Mouse (Mus musculus) ES-CJ7 (cell line): Measurements from ENCODE around the gene Crygn.

Experiments used
- DNase-seq: peaks from one replicate; pipeline ENCODE4 v3.0.0; 2011; ENCODE audit warnings: low read depth, low spot score

Crygn gene

DNA sequence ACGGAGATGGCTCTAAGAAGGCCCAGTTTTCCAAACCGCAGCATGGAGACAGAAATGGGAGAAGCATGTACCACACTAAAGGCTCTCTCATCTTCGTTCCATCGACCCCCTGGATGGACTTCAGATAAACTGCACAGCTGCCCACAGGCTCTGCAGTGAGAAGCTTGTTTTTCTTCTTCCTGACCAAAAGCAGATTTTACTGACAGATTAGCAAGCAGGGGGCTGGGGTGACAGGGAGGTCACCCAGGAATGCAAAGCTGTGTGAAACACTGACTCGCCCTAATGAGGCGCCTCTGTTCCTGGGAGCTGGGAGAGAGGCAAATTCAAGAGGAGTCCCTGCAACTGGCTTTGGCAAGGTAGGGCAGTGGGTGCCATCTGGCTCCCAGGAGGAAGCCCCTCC lies 10.3 kb downstream of the Crygn start:
- no peak for DNase-seq

DNA sequence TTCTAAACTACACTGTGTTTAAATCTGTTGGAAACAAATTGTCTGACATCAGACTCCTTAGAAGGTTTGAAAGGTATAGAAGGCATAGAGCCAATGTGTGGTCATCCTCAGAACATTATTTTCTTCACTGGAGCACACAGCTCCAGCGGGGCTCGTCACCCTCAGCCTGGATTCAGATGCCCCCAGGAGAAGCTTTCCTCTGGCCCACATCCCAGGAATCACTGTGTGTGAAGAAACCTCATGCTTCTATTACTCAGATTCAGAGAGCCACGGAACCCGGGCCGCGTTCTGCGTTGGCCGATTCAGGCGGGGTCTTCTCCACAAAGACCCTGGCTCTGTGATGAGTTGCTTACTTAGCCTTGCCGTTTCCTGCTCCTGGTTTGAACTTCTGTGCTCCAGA lies 13.9 kb downstream of the Crygn start:
- DNase-seq, result no peak

DNA sequence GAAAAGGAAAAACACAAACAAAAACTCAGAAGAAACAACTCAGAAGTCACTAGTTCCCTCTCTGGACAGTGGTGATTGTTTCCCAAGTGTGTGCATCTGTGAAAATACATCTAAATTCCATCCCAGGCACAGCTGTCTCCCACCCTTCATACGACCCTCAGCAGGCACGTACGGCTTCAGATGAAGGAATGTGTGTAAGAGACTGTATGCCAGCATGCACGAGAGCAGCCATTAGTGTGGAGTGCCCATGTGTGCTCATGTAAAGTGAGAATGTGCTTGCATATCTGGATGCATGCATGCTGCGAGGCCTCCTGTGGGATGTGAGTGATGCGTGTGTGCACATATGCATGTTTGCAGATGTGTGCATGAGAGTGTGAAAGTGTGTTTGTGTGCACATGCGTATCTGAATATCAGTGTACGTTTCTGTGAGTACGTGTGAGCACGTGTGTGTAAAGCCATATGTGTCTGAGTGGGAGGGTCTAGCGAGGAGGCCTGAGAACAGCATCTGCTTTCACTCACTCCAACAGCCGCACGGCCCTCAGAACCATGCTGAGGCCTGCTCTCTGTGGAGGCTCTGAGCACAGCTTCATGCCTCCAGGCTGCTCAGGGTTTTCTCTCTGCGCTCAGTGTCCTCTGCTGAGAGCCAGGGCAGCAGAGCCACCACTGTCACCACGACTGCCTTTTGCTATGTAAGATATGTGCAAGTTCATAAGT lies 16.5 kb downstream of the Crygn start:
- no peak for DNase-seq

DNA sequence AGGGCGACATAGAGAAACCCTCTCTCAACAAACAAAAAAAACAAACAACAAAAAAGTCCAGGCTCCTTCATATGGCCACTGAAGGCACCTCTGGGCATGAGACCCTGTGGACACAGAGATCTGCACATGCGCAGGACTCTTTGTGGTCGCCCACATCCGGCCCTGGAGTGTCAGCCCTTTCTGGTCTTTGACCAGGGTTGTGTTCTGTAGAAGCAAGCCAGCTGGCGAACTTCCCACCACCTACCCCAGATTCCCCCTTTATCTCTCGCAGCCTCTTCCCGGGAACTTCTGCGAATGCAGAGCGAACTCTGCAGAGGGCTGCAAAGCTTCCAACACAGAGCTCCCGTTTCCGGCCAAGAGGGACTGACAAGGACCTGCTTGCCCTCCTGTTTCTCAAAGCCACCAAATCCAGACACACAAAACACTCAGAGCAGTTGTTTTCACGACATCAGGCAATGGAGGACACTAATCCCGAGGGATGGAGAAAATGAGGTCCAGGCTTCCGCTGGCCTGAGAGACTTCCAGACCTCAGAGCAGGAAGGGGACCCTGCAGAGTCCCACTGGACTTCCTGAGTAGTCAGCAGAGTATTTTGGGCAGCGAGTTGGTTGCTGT lies 18.6 kb downstream of the Crygn start:
- no peak for DNase-seq

DNA sequence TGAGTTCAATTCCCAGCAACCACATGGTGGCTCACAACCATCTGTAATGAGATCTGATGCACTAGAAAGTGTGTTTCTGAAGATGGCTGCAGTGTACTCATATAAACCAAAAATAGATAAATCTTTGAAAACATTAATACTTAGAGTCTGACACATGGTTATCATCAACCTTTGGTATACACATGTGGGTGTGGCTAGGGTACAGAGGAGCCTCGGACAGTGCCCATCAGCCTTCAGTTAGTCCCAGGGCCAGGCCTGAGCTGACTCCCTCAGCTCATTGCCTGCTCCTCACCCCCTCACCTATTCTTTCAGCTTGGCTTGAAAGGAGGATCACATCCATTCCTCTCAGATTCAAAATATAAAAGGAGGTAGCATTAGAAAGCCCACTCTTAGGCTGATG lies 19.3 kb downstream of the Crygn start:
- no peak for DNase-seq

DNA sequence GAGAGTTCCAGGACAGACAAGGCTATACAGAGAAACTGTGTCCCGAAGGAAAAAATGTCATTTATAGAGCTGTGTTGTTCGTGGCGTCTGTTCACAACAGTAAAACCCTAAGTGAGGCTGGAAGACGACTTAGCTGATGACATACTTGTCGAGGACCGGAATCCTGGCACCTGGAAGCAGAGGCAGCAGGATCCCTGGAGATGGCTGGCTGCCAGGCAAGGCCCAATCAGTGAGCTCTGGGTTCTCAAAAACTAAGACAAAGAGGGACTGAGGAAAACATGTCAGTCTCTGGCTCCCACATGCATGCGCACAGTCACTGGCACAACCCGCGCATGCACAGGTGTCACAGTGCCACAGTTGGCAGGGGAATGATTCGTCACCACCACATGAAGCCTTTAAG lies 20.2 kb downstream of the Crygn start:
- DNase-seq, result no peak

DNA sequence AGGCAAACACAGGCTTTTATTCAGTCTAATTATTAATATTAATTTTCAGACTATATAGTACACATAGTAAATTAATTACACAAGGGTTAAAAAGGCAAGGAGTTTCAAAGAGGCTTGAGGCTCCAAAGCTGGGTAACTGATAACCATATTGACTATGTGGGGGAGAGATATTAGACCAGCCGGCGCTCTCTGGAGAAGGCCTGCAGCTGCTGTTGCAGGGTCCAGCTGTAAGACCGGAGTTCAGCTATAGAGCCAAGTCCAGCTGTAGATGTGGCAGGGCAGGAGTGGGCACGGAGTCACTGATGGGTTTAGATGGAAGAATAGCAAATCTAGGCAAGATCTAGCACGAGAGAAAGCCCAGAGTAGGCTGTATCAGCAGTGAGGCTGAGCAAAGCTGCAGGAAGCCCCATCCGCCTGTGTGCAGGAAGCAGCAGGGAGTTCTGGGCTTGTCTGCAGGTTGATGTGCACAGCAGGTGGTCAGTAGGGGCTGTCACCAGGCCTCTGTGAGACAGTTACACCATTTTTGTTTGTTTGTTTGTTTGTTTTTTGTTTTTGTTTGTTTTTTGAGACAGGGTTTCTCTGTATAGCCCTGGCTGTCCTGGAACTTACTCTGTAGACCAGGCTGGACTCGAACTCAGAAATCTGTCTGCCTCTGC lies 23.9 kb downstream of the Crygn start:
- DNase-seq, result peak; percentile 67

DNA sequence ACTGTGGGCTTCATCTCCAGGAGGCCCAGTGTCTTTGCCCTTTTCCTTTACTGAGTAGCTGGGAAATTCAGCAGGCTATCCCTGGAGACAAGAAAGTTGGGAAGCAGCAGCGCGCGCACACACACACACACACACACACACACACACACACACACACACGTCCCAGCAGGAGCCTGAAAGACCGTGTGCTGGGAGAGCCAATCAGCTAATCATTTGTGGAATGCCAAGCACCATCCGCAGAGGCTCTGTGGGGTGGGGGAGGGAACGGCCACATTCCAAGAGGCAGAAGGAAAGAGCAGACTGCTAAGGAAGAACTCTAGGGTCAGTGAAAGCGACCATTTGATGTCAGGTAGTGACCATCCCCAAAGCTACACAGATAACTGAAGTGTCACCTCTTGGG lies 24.7 kb downstream of the Crygn start:
- DNase-seq, result peak; percentile 88

DNA sequence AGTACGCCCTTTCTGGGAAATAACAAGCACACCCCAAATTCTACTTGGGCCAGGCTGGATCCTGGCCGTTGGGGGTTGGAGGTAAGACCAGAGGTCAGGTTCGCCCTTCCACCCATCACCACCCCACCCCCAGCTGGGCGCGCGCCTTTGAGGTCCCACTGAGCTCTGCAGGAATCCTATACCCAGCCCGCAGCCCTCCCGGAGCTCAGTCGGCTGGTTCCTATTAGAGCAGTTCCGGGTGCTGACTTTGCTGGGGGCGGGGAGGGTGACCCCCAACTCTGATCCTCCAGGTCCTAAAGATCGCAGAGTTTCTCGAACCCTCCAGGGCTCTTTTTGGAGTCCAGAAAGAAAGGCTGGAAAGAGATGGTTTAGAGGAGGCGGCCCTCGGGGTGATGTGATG lies 26.8 kb downstream of the Crygn start:
- DNase-seq, result peak; percentile 23

DNA sequence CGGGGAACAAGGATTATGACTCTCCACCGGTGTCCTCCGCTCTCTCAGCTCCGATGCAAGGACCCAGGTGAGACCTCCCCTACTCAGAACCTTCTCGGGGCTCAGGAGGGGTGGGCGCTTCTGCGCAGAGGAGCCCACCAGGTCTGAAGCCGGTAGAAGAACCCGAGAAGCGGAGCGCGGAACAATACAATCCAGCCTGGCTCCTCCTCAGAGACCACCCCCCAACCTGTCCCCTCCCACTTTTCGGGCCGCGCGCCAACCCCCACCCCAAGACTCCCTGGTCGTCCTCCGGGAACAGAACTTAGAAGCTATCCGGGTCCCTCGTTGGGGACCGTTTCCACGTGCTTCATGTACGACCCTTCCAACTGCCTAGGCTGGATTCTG lies 27.3 kb downstream of the Crygn start, which contains the start of gene Wdr86:
Wdr86 (minus strand) TSS at position 240 of the 384 bp plus-strand sequence.
- peak; percentile 61 for DNase-seq

DNA sequence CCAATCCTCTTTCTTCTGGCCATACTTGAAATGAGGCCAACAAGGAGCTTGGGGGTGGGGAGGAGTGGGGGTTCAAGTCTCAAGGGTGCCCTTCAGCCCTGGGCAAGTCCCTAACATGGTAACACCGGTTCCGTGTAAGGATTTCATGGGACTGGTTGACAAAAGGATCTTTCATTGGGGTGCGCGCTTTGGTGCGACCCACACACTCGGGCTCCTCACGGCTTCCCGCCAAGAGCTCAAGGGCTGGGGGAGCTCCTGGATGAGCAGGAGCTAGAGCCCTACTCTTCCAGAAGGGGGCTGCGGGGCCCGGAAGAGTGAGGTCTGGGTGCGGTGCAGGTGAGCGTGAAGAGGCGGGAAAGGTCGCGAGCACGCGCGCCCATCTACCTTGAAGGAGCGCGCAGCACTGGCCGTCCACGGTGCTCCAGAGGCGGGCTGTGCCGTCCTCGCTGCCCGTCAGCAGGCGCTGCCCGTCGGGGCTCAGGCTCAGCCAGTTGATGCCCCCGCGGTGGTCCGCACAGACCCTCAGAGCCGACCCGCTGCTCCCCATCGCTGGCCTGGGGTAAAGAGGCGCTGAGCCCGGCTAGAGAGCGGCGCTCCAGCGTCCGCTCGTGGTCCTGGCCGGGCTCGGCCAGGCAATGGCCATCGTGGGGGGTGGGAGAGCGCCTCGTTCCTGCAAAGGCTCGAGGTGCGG lies 27.9 kb downstream of the Crygn start:
- peak; percentile 33 for DNase-seq

DNA sequence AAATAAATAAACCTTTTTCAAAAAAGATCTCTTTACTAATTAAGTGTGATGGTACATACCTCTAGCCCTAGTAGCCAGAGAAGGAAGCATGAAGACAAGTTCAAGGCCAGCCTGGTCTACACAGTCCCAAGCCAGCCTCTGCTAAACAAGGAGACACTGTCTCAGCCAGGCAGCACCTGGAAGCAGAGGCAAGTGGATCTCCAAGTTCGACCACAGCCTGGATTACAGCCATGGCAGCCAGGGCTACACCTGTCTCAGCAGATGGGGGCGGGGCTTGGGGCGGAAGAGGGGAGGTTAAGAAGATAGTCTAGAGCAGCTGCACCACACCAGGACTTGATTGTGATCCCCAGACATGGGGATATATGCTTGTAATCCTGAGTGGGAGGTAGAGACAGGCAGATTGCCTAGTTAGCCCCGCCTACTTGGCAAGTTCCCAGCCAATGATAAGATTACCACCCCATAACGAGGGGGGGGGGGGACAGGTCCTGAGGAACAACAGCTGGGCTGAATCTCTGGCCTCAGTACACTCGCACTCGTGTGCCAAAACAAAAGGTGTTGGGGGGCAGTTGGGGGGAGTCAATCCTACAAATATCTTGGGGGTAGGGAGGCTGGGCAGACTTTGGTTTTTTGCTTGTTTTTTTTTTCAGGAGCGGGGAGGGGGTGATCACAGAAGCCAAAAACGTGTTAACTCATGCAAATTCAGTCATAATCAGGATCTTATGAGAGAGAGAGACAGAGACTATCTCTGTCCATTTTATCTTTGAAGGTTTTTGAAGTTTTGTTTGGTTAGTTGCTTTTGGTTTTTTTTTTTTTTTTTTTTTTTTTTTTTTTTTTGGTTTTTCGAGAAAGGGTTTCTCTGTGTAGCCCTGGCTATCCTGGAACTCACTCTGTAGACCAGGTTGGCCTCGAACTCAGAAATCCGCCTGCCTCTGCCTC lies 30.6 kb downstream of the Crygn start:
- DNase-seq, result no peak

DNA sequence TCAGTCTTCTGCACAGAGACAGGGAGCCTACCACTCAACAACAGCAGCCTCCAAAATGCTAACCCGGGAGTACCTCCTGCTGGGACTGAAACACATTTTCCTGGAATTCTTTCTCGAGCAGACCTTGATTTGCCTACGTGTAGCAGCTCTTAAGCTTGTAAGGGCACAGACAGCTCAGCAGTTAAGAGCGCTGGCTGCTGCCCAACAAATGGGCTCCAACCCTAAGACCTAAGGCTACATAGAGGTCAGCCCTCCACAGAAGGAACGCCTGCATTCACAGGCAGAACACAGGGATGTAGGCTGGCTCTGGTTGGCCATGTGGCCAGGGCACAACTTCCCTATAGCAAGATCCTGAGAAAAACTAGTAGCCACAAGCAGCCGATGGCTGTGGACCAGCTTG lies 31.9 kb downstream of the Crygn start:
- DNase-seq, result no peak

DNA sequence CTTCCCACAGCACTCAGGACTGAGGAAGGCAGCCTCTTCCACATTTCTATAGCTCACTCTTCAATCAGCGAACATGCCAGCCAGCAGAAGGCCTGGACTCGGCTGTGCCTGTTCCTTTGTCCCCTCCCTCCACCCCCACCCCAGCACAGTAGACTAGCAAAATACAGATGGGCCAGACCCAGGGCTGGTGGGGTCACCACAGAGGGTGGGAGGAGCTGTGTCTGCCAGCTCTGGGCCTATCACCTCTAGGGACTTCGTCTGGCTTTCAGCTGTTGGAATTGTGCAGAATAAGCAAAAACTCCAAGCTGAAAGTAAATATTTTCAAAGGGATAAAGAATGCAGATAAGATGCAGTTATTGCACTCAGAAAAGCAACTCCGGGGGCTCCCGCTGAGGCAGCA lies 33.0 kb downstream of the Crygn start:
- no peak for DNase-seq

DNA sequence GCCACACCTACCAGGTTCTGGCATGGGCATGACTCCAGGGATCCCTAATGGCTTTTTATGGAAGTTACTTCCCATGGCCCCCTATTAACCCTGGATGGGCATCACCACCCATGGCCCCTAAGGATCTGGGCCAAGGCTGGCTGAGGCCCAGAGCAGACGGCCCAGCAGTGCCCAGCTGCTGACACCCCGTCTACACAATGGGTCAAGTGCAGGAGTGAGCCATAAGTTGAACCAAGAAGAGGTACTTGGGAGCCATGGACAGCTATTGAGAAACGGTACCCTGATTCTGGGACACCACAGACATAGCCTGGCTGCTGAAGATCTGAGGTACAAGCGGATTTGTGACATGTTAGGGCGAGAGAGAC lies 33.6 kb downstream of the Crygn start:
- no peak for DNase-seq

DNA sequence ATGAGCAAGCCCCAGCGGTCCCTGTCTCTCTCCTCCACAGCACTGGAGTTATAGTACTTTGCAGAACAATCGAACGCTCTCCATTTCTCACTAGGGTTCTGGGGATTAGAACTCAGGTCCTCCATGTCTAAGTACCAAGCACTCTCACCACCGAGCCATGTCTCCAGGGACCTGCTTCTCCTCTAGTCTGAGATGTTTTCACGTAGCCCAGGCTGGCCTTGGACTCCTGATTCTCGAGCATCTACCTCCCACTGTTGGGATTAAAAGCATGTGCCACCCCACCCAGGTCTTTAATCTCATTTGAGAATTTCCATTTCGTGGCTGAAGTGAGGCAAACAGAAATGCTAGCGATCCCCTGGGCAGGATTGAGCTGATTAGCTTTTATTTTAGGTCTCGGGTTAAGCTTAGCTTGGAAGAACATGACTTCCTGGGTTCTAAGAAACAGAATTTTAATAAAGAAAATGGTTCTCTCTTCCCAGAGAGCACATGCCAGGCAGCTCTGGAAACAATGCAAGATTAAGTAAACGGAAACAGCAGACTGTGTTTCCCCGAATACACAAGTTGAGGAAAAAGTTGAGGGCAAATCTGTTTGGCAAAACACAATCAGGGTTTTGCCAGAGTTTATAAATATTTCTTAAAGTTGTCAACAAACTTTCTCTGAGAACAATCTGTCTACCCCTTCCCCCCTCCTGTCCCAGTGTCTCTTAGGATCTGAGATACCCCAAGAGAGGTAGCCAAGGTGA lies 34.1 kb downstream of the Crygn start:
- no peak for DNase-seq

DNA sequence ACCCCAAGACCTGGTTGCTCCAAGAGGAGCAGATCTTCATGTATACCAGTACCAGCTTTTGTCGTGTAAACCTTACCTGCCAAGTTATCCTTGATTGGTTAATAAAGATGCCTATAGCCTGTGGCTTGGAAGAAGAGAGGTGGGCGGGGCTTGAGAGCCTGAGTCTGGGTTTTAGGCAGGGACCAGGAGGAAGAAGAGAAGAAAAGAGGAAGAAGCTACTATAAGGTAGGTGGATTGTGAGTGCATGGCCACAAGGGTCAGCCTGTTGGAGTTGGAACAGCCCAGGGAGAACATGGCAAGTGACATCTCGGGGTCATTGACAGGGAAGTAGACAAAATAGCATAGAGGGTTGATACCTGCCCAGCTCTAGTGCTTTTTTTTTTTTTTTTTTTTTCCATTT lies 38.0 kb downstream of the Crygn start:
- no peak for DNase-seq

DNA sequence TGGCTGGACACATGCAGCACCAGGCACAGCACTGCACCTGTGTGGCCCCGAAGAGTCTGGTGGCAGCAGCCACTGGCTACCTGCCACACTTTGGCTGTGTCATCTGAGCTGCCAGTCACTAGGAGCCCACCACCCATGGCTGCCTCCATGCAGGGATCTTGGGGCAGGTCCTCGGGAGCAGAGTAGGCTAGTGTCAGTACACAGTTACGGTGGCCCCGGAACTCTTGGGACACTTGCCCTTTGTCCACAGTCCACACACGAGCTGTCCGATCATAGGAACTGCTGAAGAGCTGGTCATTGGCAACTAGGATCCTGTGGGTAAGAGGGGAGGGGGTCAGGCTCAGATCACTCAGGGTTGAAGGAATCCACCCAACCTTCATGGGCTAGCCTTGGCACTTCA lies 39.7 kb downstream of the Crygn start:
- DNase-seq, result no peak

DNA sequence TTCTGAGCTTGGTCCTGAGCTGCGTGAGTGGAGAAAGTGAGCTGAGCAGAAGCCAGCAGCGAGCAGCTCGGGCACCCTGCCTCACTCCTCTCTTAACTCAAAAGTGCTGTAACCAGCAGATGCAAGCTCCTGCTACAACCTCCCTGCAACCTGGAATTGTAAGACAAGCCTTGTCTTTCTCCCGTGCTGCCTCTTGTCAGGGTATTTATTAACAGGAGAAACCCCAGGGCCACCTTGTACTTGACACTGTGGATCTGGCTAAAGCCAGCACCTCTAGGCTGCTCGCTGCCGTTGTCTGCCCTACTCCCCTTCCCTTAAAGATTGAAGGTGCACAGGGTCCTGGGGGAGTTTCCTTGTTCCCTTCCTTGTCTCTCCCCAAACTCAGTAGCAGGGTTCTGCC lies 43.8 kb downstream of the Crygn start:
- DNase-seq, result no peak

DNA sequence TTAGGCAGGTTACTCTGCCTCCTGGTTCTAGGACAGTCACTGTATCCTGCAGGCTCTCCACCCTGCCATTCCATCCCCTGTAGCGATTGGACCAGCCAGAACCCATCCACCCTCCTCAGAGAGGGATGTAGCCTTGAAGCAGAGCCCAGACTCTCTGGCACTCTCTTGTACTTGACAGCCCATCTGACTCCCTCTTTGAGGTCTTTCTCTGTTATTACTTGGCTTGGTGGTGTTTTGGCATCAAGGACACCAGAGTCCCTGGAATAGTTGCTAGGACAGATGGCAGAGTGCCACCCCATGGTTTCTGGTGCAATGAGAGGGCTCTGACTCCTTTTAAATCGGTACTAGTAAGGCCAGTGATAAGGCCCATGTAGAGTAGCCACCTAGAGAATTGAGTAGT lies 44.6 kb downstream of the Crygn start:
- no peak for DNase-seq

DNA sequence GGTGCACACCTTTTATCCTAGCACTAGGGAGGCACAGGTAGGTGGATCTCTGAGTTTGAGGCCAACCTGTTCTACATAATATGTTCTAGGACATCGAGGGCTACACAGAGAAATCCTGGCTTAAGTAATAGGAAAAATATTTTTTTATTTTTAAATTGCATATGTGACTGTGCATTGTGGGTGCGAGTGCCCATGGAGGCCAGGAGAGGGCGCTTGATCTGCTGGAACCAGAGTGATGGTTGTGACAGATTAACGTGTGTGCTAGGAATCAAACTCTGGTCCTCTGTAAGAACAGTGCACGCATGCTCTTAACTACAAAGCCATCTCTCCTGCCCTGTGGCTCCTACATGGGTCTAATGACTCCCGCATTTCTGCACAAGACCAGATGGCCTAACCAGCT lies 46.2 kb downstream of the Crygn start:
- no peak for DNase-seq
